Mouse (Mus musculus): Measurements from ENCODE around the gene Cyp17a1. TPM values are rescaled to one million over a fixed set of nuclear protein-coding genes. Genes with fewer than 3 reads are reported as not detected.

Gene Cyp17a1
- polyA plus RNA-seq, 1 experiment from 2014 or later = not detected

DNA sequence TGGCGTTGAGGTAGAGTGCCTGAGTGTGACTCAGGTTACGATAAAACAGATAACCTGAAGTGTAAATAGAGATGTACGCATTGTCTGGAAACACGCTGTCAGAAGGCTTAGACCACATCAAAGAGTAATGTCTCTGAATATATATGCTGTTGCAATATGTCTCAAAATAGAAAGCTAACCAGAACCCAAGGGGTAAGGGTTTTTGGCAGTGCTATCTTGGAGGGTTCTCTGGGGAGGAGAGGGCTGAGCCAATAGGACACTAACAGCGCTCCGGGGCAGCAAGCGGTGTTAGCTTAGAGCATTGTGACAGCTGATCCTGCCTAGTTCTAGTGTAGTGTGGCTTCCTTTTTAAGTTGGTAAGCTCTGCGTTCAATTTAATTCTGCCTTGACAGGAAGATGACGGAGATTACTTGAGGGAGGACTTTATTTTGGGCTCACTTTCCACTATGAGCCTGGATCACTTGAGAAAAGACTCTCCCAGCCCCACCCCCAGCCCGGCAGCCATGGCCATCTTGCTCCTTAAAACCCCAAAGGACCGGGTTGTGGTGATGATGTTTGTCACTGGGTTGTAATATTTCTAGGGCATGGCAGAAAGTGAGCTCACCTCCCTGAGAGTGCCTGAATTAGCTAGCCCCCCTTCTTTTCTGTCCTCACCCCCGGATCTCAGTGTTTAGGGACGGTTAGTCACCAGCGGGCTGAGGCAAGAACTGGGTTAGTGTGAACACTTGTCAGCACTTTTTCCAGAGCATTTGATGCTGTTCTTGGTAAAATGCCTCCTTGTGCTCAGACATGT is 52.8 kb downstream of the Cyp17a1 start:
- Histone ChIP-seq H3K9me3 (no peaks in the 10 kb centered on the region), H3K27ac (replicated peaks) (no peak overlapping the region), H3K36me3 (no peaks in the 10 kb centered on the region), H3K4me1 (replicated peaks) (peaks cover 69% of the 10 kb centered on the region), H3K4me2 (no peak overlapping the region), H3K27me3 (no peaks in the 10 kb centered on the region), H3K4me3 (no peak overlapping the region), H3K9ac (no peak overlapping the region)
- no peak for ATAC-seq (ENCODE audit: low FRiP score, low read depth)
- WGBS = 73% methylated on average over 14 of the region's 14 CpGs

DNA sequence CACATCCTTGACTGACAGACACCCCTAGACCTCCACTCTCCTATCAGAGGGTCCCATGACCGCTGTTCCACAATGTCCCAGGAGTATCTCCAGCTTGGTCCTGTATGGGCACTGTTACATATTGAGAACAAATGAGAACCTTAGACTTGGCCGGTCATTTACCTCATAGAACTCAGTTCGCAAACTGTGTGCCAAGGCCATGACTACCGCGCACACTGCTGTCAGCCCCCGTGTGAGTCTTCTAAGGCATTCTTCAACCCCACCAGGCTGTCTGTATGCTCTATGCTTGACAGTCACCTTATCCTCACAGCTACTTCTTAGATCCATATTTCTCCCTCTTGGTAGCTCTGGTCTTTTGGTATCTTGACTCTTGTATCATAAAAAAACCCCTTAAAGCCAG is 53.5 kb downstream of the Cyp17a1 start:
- no peaks in the 10 kb centered on the region for H3K27me3 ChIP-seq
- peaks cover 66% of the 10 kb centered on the region for H3K4me1 ChIP-seq (replicated peaks)
- H3K4me3 ChIP-seq = no peak overlapping the region
- no peak for ATAC-seq (ENCODE audit: low FRiP score, low read depth)
- H3K36me3 ChIP-seq = no peaks in the 10 kb centered on the region
- H3K9me3 ChIP-seq = no peaks in the 10 kb centered on the region
- no peak overlapping the region for H3K4me2 ChIP-seq
- 84% methylated on average over 6 of the region's 6 CpGs for WGBS
- no peak overlapping the region for H3K9ac ChIP-seq
- no peak overlapping the region for H3K27ac ChIP-seq (replicated peaks)

DNA sequence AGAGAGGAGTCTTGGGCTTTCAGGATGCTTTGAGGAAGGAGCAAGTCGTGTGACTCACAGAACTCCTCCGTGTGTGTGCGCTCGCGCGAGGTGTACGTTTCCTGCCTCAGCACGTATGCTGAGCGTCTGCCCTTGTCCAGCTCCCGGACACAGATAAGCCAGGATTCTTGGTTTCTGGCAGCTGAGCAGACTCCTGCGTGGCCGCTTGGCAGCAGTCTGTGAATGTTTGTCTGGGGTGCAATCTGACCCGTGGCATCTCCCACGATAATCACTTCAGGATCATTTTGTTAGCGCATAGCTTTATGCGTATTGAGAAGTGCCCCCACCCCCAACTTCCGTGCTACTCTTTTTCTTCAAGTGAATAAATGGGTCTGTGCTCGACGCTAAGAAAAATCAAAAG is 54.0 kb downstream of the Cyp17a1 start:
- WGBS = 62% methylated on average over 19 of the region's 19 CpGs
- Histone ChIP-seq H3K27ac (replicated peaks) (no peak overlapping the region), H3K27me3 (no peaks in the 10 kb centered on the region), H3K9me3 (no peaks in the 10 kb centered on the region), H3K4me2 (no peak overlapping the region), H3K36me3 (no peaks in the 10 kb centered on the region), H3K4me3 (no peak overlapping the region), H3K4me1 (replicated peaks) (peaks cover 61% of the 10 kb centered on the region), H3K9ac (no peak overlapping the region)
- no peak for ATAC-seq (ENCODE audit: low FRiP score, low read depth)

DNA sequence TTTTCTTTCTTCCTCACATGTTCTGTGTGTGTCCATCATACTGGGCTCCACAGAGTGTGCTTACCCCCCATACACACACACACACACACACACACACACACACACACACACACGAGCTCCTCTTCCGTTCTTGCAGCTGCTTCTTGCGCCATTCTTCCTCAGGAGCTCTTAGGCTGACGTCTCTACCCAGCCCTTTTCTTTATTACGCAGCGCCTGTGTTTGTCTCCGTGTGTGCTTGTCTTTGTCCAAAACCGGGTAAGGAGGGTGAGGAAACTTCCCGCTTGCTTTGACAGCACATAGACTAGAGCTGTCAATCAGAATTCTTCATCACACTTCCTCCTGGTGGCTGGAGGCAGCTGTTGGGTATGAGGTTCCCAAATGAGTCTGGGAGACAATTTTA is 54.6 kb downstream of the Cyp17a1 start:
- Histone ChIP-seq H3K27ac (replicated peaks) (no peak overlapping the region), H3K36me3 (no peaks in the 10 kb centered on the region), H3K9ac (no peak overlapping the region), H3K27me3 (no peaks in the 10 kb centered on the region), H3K9me3 (no peaks in the 10 kb centered on the region), H3K4me1 (replicated peaks) (peaks cover 54% of the 10 kb centered on the region), H3K4me2 (no peak overlapping the region), H3K4me3 (no peak overlapping the region)
- ATAC-seq (ENCODE audit: low FRiP score, low read depth) = no peak
- 54% methylated on average over 9 of the region's 9 CpGs for WGBS

DNA sequence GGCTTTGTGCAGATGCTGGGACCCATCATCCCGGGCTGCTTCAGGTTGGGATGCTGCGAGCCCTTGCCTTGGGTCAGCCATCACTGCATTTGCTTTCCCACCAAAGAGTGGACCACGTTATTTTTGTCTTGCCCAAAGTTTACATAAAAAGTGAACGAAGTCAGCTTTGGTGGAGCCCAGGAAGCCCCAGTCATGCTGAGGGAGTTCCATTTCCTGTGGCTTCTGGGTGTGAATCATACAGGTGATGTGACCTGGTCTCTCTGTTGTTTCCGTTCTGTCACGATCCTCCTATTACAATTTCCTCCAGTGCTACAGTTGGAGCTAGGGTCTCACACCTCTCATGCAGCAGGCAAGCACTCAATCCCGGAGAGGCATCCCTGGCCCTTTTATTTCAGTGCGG is 55.6 kb downstream of the Cyp17a1 start:
- WGBS = 94% methylated on average over 8 of the region's 8 CpGs
- Histone ChIP-seq H3K9me3 (no peaks in the 10 kb centered on the region), H3K4me3 (no peak overlapping the region), H3K9ac (no peak overlapping the region), H3K27me3 (no peaks in the 10 kb centered on the region), H3K4me1 (replicated peaks) (peaks cover 44% of the 10 kb centered on the region), H3K4me2 (no peak overlapping the region), H3K36me3 (no peaks in the 10 kb centered on the region), H3K27ac (replicated peaks) (no peak overlapping the region)
- ATAC-seq (ENCODE audit: low FRiP score, low read depth) = no peak

Other genes with a start within 250 kb of the Cyp17a1 start
- gene Trim8, start 171.5 kb downstream of the Cyp17a1 start, polyA plus RNA-seq (2015; fragmentation: Nextera tagmentation; extraction: Ambion mirVana) = 27.8 and 31.9 TPM in 2 replicates
- gene Arl3, start 100.0 kb downstream of the Cyp17a1 start, polyA plus RNA-seq (2015; fragmentation: Nextera tagmentation; extraction: Ambion mirVana) = 208 and 221 TPM in 2 replicates
- gene Sfxn2, start 99.8 kb downstream of the Cyp17a1 start, polyA plus RNA-seq (2015; fragmentation: Nextera tagmentation; extraction: Ambion mirVana) = 10.2 and 11.3 TPM in 2 replicates
- gene Wbp1l, start 74.1 kb downstream of the Cyp17a1 start, polyA plus RNA-seq (2015; fragmentation: Nextera tagmentation; extraction: Ambion mirVana) = 37.4 and 41.1 TPM in 2 replicates
- gene Borcs7, start 16.7 kb upstream of the Cyp17a1 start, polyA plus RNA-seq (2015; fragmentation: Nextera tagmentation; extraction: Ambion mirVana) = 23.2 and 25.6 TPM in 2 replicates
- gene As3mt, start 34.3 kb upstream of the Cyp17a1 start, polyA plus RNA-seq (2015; fragmentation: Nextera tagmentation; extraction: Ambion mirVana) = 37.6 and 39.6 TPM in 2 replicates
- gene Cnnm2, start 88.4 kb upstream of the Cyp17a1 start, polyA plus RNA-seq (2015; fragmentation: Nextera tagmentation; extraction: Ambion mirVana) = 8.6 and 9.4 TPM in 2 replicates